9 mouse cellular contexts compared by ENCODE assay signal in genomic region chr4:120692717-120693116, GRCm38 (mm10). TPM values are rescaled to one million over a fixed set of nuclear protein-coding genes. Genes with fewer than 3 reads are reported as not detected.
A peak's percentile ranks its signal among the peaks of the same experiment; 100 is the strongest.
DNase-seq lines count a peak whose midpoint lies in the region; ATAC-seq and TF ChIP-seq lines count a peak whose summit lies in the region.
"Had no signal": no experiment of that assay in that cellular context is flagged by ENCODE, and none has a peak within 500 bp of the region (broad histone marks: within the 10 kb centered on the region; RNA-seq: fewer than 3 reads in every experiment).

No protein-coding gene starts in this region.

- H3K9ac ChIP-seq in hindbrain, embryonic 14.5 days, result no peak overlapping the region
- H3K9ac ChIP-seq in hindbrain, embryonic 12.5 days, result no peak overlapping the region
- H3K9ac ChIP-seq: embryonic facial prominence, embryonic 12.5 days had no signal

- H3K27me3 ChIP-seq in hindbrain, embryonic 14.5 days (ENCODE audit: control insufficient read depth, insufficient read depth, low read length), result 0 out of 2 replicates have a peak, but pooled peaks cover 8% of the 10 kb centered on the region
- peaks cover 12% of the 10 kb centered on the region for H3K27me3 ChIP-seq in hindbrain, embryonic 12.5 days
- H3K27me3 ChIP-seq in C2C12 (ENCODE audit: control insufficient read depth, insufficient read depth, insufficient read length), result peaks cover 4% of the 10 kb centered on the region

- DNase-seq in hindbrain, embryonic 14.5 days (ENCODE audit: low spot score), result peak; percentile 63
- DNase-seq in adrenal gland, adult (ENCODE audit: inconsistent age in 2 of 2, low spot score in 1 of 2), result peak; percentile 68 to 89
- DNase-seq in embryo, embryonic 10.5 days (ENCODE audit: low spot score), result peak; percentile 78
- peak; percentile 35 to 63 for DNase-seq in layer of hippocampus, adult 2 months (ENCODE audit: low spot score in 2 of 2)
- DNase-seq in MN1 (ENCODE audit: low spot score), result no peak

- WGBS in hindbrain, embryonic 14.5 days, result 38% methylated on average over 10 of the region's 10 CpGs
- 41% methylated on average over 10 of the region's 10 CpGs for WGBS in hindbrain, embryonic 12.5 days

- H3K27ac ChIP-seq in hindbrain, embryonic 14.5 days, result no peak overlapping the region
- H3K27ac ChIP-seq in hindbrain, embryonic 12.5 days, result no peak overlapping the region
- H3K27ac ChIP-seq in layer of hippocampus, adult 2 months, result no peak overlapping the region
- H3K27ac ChIP-seq: embryonic facial prominence, embryonic 12.5 days had no signal

- no peaks in the 10 kb centered on the region for H3K9me3 ChIP-seq in hindbrain, embryonic 14.5 days (ENCODE audit: control insufficient read depth, low read length)
- no peaks in the 10 kb centered on the region for H3K9me3 ChIP-seq in hindbrain, embryonic 12.5 days (replicated peaks)
- H3K9me3 ChIP-seq: embryonic facial prominence, embryonic 12.5 days had no signal

- no peaks in the 10 kb centered on the region for H3K79me3 ChIP-seq in C2C12 (ENCODE audit: low read depth)

- no peaks in the 10 kb centered on the region for H3K4me1 ChIP-seq in hindbrain, embryonic 14.5 days (replicated peaks; ENCODE audit: control insufficient read depth, insufficient read depth, low read length)
- H3K4me1 ChIP-seq in hindbrain, embryonic 12.5 days, result no peaks in the 10 kb centered on the region
- H3K4me1 ChIP-seq: embryonic facial prominence, embryonic 12.5 days had no signal

- no peaks in the 10 kb centered on the region for H3K36me3 ChIP-seq in hindbrain, embryonic 14.5 days (replicated peaks; ENCODE audit: control insufficient read depth, insufficient read depth)
- H3K36me3 ChIP-seq in hindbrain, embryonic 12.5 days, result no peaks in the 10 kb centered on the region
- no peaks in the 10 kb centered on the region for H3K36me3 ChIP-seq in C2C12 (ENCODE audit: control insufficient read depth, insufficient read depth)
- H3K36me3 ChIP-seq: embryonic facial prominence, embryonic 12.5 days had no signal

- H3K79me2 ChIP-seq in C2C12 (ENCODE audit: control insufficient read depth, insufficient read depth), result no peaks in the 10 kb centered on the region

- no peak for ATAC-seq in hindbrain, embryonic 14.5 days (ENCODE audit: low FRiP score)
- no peak for ATAC-seq in hindbrain, embryonic 12.5 days (ENCODE audit: low FRiP score)
- ATAC-seq in megakaryocyte progenitor cell, adult 5-6 weeks (replicated peaks; ENCODE audit: poor library complexity), result peak; percentile 55

- H3K4me2 ChIP-seq in hindbrain, embryonic 14.5 days (replicated peaks), result no peak overlapping the region
- no peak overlapping the region for H3K4me2 ChIP-seq in hindbrain, embryonic 12.5 days (replicated peaks)
- H3K4me2 ChIP-seq: embryonic facial prominence, embryonic 12.5 days had no signal

- no peak overlapping the region for H3ac ChIP-seq in C2C12 (ENCODE audit: control insufficient read depth, insufficient read length, low read depth)

- no peak overlapping the region for H3K4me3 ChIP-seq in hindbrain, embryonic 14.5 days (replicated peaks; ENCODE audit: low read length)
- no peak overlapping the region for H3K4me3 ChIP-seq in hindbrain, embryonic 12.5 days
- no peak overlapping the region for H3K4me3 ChIP-seq in C2C12 (ENCODE audit: insufficient read depth, poor library complexity, severe bottlenecking)
- no peak overlapping the region for H3K4me3 ChIP-seq in layer of hippocampus, adult 2 months
- H3K4me3 ChIP-seq: embryonic facial prominence, embryonic 12.5 days had no signal

- peak; percentile 25 for TF ChIP-seq CTCF in C2C12 (IDR thresholded peaks at IDR 0.05; ENCODE audit: control insufficient read depth, insufficient read depth, insufficient read length)
- TF ChIP-seq CTCF in layer of hippocampus, adult 2 months (conservative IDR thresholded peaks at IDR 0.05), result peak; percentile 84

TF ChIP-seq in C2C12, 6 proteins besides CTCF, POLR2A, EP300 and RAD21:
- TF ChIP-seq FOSL1 (IDR thresholded peaks at IDR 0.05; ENCODE audit: insufficient read depth, low read length, poor library complexity, severe bottlenecking), result no peak
- TF ChIP-seq CEBPB (IDR thresholded peaks at IDR 0.05; ENCODE audit: low read depth), result no peak
- TF ChIP-seq USF1 (IDR thresholded peaks at IDR 0.05; ENCODE audit: low read depth), result no peak
- TF ChIP-seq MAX (IDR thresholded peaks at IDR 0.05), result no peak
- no peak for TF ChIP-seq MYOG (IDR thresholded peaks at IDR 0.05; ENCODE audit: control insufficient read depth, extremely low read depth, insufficient read length)
- no peak for TF ChIP-seq MYOD1 (IDR thresholded peaks at IDR 0.05; ENCODE audit: control insufficient read depth, insufficient read length, low read depth)

RNA-seq across cellular contexts. Expression of gene Cited4, which starts 26.3 kb away (rescaled TPM):
- polyA plus RNA-seq in hindbrain, embryonic 14.5 days (2014; fragmentation: Nextera tagmentation; extraction: Ambion mirVana), result 0.72 and 1.9 TPM in 2 replicates
- polyA plus RNA-seq in hindbrain, embryonic 12.5 days (2016; fragmentation: Nextera tagmentation; extraction: Ambion mirVana), result 6.1 and 8.2 TPM in 2 replicates
- not detected for polyA plus RNA-seq in C2C12 (2012; fragmentation: generic; extraction: Trizol)
- 1 to 10 TPM; 2.0 TPM for total RNA-seq in layer of hippocampus, adult 2 months (2021)
- total RNA-seq in megakaryocyte progenitor cell, adult 5-6 weeks (2015), result 3.2 and 4.6 TPM in 2 replicates
- 5.6 and 7.5 TPM in 2 replicates for total RNA-seq in megakaryocyte progenitor cell, adult 5-6 weeks (2017)

RNA-seq across cellular contexts. Expression of gene Kcnq4, which starts 55.7 kb away (rescaled TPM):
- polyA plus RNA-seq in hindbrain, embryonic 14.5 days (2014; fragmentation: Nextera tagmentation; extraction: Ambion mirVana), result 6.2 and 6.4 TPM in 2 replicates
- 5.0 and 5.7 TPM in 2 replicates for polyA plus RNA-seq in hindbrain, embryonic 12.5 days (2016; fragmentation: Nextera tagmentation; extraction: Ambion mirVana)
- 0.75 TPM for polyA plus RNA-seq in C2C12 (2012; fragmentation: generic; extraction: Trizol)
- 1 to 10 TPM; 4.2 to 4.3 TPM for total RNA-seq in layer of hippocampus, adult 2 months (2021)
- total RNA-seq in megakaryocyte progenitor cell, adult 5-6 weeks (2015), result not detected in 2 replicates
- not detected in 2 replicates for total RNA-seq in megakaryocyte progenitor cell, adult 5-6 weeks (2017)
